Mouse (Mus musculus) heart, adult 2 months (tissue): Measurements from ENCODE around the gene Polr1a. TPM values are rescaled to one million over a fixed set of nuclear protein-coding genes. Genes with fewer than 3 reads are reported as not detected.

Experiments
- DNase-seq, 2 experiments: peaks; one replicate each; pipeline ENCODE4 v3.0.0; 2021
- H3K27ac ChIP-seq: fragments of 200-600 bp; 2 replicates; pipeline ENCODE4 v1.8.1; 2022
- H3K27me3 ChIP-seq: fragments of 200-500 bp; 2 replicates; pipeline ENCODE4 v1.6.1; 2012; ENCODE audit warnings: mild to moderate bottlenecking, low read length, inconsistent platforms, mixed read lengths; ENCODE audit not compliant: control insufficient read depth, insufficient read depth
- H3K36me3 ChIP-seq: fragments of 200-500 bp; 2 replicates; pipeline ENCODE4 v1.6.1; 2012; ENCODE audit warnings: low read length, inconsistent platforms; ENCODE audit not compliant: control insufficient read depth, insufficient read depth
- H3K4me1 ChIP-seq: fragments of 200-500 bp; 2 replicates; pipeline ENCODE4 v1.6.1; 2011; ENCODE audit warnings: low read length; ENCODE audit not compliant: control insufficient read depth, insufficient read depth
- H3K4me3 ChIP-seq: fragments of 200-600 bp; 2 replicates; pipeline ENCODE4 v1.8.1; 2022
- H3K79me2 ChIP-seq: fragments of 200-500 bp; replicated peaks from 2 replicates; pipeline ENCODE4 v1.6.1; 2012; ENCODE audit warnings: mild to moderate bottlenecking, inconsistent platforms, low read length, moderate library complexity, mixed read lengths; ENCODE audit not compliant: control insufficient read depth, insufficient read depth
- H3K9ac ChIP-seq: fragments of 200-500 bp; 2 replicates; pipeline ENCODE4 v1.6.1; 2012; ENCODE audit warnings: low read depth, mild to moderate bottlenecking, control low read depth, inconsistent platforms, low read length, mixed read lengths
- CTCF ChIP-seq: fragments of 200-600 bp; IDR thresholded peaks from 2 replicates; pipeline ENCODE4 v1.8.1; 2022; ENCODE audit warnings: antibody characterized with exemption, mild to moderate bottlenecking, moderate library complexity
- EP300 ChIP-seq: fragments of 200-500 bp; IDR thresholded peaks from 2 replicates; pipeline ENCODE4 v1.6.1; 2011; ENCODE audit warnings: low read depth, low read length, control low read depth; ENCODE audit not compliant: insufficient read depth
- POLR2A ChIP-seq: fragments of 200-500 bp; IDR thresholded peaks from 2 replicates; pipeline ENCODE4 v1.6.1; 2011; ENCODE audit warnings: mild to moderate bottlenecking, low read depth, low read length, control low read depth; ENCODE audit not compliant: insufficient read depth
- WGBS: fragments of 180-500 bp; shearing (Covaris S2); methylation state at CpG from one replicate; pipeline ENCODE4 v1.1.7; 2018; 5-methylcytosine and 5-hydroxymethylcytosine counted together
- intact Hi-C: fragments of 180-260 bp; cut with DNase I; formaldehyde crosslinking; loops from one replicate; pipeline ENCODE4 v1.15.1; 2025
- polyA plus RNA-seq: library from polyadenylated mRNA; depleted of rRNA; stranded (reverse); fragments of >200 nt; gene quantifications from 2 replicates; pipeline ENCODE4 v1.2.3, GENCODE M21; 2012
- total RNA-seq, 2 experiments: library from RNA; stranded (reverse); gene quantifications; 2 replicates each; pipeline ENCODE4 v1.2.3; 2021

Gene Polr1a
- total and polyA plus RNA-seq, 3 experiments = 16.1 to 46.2 (median 41.6) TPM

DNA sequence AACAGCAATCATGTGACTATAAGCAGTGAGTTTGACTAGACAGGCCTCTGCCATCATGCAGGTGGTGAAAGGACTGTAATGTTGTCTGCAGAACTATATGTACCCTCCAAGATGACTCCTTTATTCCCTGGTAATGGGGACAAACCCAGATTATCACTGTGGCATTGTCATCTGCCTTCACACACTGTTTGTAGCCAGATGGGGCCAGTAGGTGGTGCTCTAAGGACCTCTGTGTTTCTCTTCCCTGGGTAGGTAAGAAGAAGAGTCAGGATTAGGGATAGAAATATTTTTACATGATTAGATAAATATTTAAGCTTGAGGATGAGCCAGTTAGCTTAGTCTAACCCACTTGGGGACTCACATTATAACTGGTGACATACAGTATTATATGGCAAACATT, 19.1 kb downstream of the Polr1a start:
- no peak overlapping the region for H3K4me3 ChIP-seq
- no peak overlapping the region for H3K27ac ChIP-seq
- H3K4me1 ChIP-seq = peaks cover 4% of the 10 kb centered on the region; the same call in 1 of the 2 replicates
- TF ChIP-seq EP300 (0 out of 2 replicates have a peak, but pooled peaks have one; percentile 46), POLR2A (no peak), CTCF (peak; percentile 89)
- no peaks in the 10 kb centered on the region for H3K79me2 ChIP-seq
- intact Hi-C loops = loop anchor here (1.0 kb wide), 1 partner anchor 237 kb away; no protein-coding TSS in a partner anchor
- peaks cover 5% of the 10 kb centered on the region for H3K36me3 ChIP-seq
- no peak overlapping the region for H3K9ac ChIP-seq
- peak; percentile 46 to 63 for DNase-seq
- H3K27me3 ChIP-seq = no peaks in the 10 kb centered on the region

DNA sequence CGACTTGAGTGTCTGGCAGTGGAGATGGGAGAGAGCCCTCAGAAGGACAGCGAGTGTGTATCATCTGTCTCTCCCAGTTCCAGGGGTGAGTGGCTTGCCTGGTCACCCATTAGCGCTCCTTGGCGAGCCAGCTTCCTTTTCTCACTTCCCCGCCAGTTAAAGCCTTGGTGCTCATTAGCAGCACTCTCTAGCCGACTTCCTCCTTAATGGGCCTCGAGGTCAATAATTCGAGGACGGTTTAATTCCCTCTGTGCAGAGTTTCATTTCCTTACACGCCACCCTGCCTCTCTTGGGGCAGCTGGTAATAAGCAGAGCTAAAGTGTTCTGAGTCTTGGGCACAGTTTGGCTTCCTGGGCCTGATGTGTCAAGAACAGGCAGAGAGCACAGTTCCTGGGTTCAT, 21.2 kb downstream of the Polr1a start:
- Histone ChIP-seq H3K4me1 (peaks cover 17% of the 10 kb centered on the region), H3K27me3 (no peaks in the 10 kb centered on the region), H3K4me3 (no peak overlapping the region), H3K27ac (no peak overlapping the region), H3K36me3 (peaks cover 12% of the 10 kb centered on the region), H3K9ac (no peak overlapping the region), H3K79me2 (no peaks in the 10 kb centered on the region)
- peak in 1 of 2 experiments; percentile 62 for DNase-seq
- intact Hi-C loops = no loop called here
- TF ChIP-seq CTCF (no peak), POLR2A (no peak), EP300 (no peak)
- 68% methylated on average over 10 of the region's 10 CpGs for WGBS

DNA sequence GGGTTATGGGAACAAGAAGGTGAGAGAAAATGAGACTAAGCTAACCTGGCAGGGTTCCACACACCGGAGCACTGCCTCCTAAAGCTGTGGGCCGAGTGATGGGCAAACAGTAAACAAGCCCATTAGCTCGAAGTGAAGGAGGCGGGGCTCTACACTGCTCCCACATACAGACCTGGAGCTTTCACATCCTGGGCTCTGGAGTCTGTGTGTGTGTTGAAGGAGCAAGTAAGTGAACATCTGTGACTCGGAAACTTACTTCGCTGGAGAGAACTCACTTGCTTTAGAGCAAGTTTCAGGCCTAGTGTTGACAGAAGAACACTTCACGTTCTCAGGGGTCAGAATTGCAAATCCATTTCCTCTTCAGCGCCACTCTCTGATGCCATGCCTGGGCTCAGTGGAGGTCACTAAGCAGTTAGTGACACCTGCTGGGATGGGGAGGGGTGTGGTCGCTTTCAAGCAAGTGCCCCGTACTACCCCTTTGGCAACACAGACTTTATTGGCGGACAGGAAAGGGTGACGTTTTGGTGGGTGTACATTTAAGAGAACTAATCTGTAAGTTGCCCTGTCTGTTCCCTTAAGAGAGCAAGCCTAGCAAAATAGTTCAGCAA, 22.1 kb downstream of the Polr1a start:
- intact Hi-C loops = no loop called here
- TF ChIP-seq EP300 (no peak), POLR2A (no peak), CTCF (no peak)
- no peak for DNase-seq
- WGBS = 85% methylated on average over 12 of the region's 12 CpGs
- Histone ChIP-seq H3K79me2 (no peaks in the 10 kb centered on the region), H3K4me3 (no peak overlapping the region), H3K4me1 (peaks cover 20% of the 10 kb centered on the region), H3K27ac (no peak overlapping the region), H3K9ac (no peak overlapping the region), H3K27me3 (no peaks in the 10 kb centered on the region), H3K36me3 (peaks cover 20% of the 10 kb centered on the region)

DNA sequence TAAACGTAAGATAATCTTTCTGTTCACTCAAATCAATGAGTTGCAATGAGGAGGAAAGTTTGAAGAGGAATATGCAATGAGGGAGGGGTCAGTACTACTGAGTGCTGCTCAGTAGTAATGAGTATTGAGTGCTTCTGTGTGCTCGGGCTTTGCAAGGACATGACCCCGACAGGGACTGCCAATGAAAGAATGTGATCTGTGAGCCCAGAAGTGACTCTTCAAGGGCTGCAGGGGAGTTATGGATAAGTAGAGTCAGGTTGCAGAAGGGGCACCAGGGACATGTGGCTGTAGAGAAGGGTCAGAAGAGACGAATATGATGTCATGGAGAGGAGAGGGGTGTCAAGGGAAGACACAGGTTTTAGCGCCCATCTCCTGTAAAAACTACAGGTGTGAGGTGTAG, 23.5 kb downstream of the Polr1a start:
- H3K36me3 ChIP-seq = peaks cover 20% of the 10 kb centered on the region
- H3K79me2 ChIP-seq = no peaks in the 10 kb centered on the region
- DNase-seq = no peak
- TF ChIP-seq EP300 (no peak), POLR2A (no peak), CTCF (no peak)
- 70% methylated on average over 5 of the region's 5 CpGs for WGBS
- H3K27me3 ChIP-seq = no peaks in the 10 kb centered on the region
- no peak overlapping the region for H3K4me3 ChIP-seq
- intact Hi-C loops = loop anchor here (2.0 kb wide), 1 partner anchor 328 kb away; no protein-coding TSS in a partner anchor
- no peak overlapping the region for H3K9ac ChIP-seq
- H3K4me1 ChIP-seq = peaks cover 22% of the 10 kb centered on the region
- H3K27ac ChIP-seq = no peak overlapping the region

DNA sequence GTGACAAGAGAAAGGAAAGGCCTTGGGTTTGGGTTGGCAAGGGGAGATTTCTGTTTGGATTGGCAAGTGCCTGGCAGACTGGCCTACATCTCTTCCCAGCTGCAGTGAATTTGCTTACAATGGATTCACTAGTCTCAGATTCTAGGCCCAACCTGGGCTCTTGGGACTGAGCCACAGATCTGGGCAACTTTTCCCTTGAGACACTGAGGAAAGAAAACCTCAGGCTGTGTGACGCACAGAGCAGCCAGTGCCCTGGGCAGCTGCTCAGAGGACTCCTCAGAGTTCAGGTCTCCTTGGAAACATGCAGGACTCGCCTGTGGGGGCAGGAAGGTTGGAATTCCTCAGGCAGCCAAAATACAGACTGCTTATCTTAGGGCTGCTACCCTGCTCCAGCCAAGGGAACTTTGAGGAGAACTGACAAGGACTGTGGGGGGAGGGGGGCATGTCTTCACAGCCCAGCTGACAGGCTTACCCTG, 25.3 kb downstream of the Polr1a start:
- intact Hi-C loops = no loop called here
- Histone ChIP-seq H3K4me1 (peaks cover 22% of the 10 kb centered on the region), H3K9ac (no peak overlapping the region; the same call in 1 of the 2 replicates), H3K4me3 (no peak overlapping the region), H3K79me2 (no peaks in the 10 kb centered on the region), H3K36me3 (peaks cover 20% of the 10 kb centered on the region), H3K27me3 (no peaks in the 10 kb centered on the region), H3K27ac (peak overlapping the region; percentile 73)
- WGBS = 14% methylated on average over 2 of the region's 2 CpGs
- DNase-seq = peak; percentile 53 to 78
- TF ChIP-seq EP300 (0 out of 2 replicates have a peak, but pooled peaks have one; percentile 60), CTCF (no peak)

- DNase-seq = no peak
- H3K27me3 ChIP-seq = no peaks in the 10 kb centered on the region
- no peak for TF ChIP-seq EP300
- TF ChIP-seq CTCF = no peak
- no peak for TF ChIP-seq POLR2A
- WGBS = 11% methylated on average over 2 of the region's 2 CpGs
- H3K27ac ChIP-seq = peak overlapping the region; percentile 73
- H3K4me1 ChIP-seq = peaks cover 19% of the 10 kb centered on the region
- H3K9ac ChIP-seq = no peak overlapping the region
- intact Hi-C loops = no loop called here
- H3K4me3 ChIP-seq = no peak overlapping the region
- H3K36me3 ChIP-seq = peaks cover 23% of the 10 kb centered on the region
- no peaks in the 10 kb centered on the region for H3K79me2 ChIP-seq
These were observed 26.9 kb downstream of the Polr1a start for GRCm38 (mm10) chr6:71935737-71936136.
